Mouse (Mus musculus) urinary bladder, postnatal 14 days (tissue): ENCODE data around the gene Col23a1.

Experiments used
- DNase-seq: peaks from one replicate; pipeline ENCODE4 v3.0.0; 2021; ENCODE audit warnings: low spot score

Col23a1 gene

DNA sequence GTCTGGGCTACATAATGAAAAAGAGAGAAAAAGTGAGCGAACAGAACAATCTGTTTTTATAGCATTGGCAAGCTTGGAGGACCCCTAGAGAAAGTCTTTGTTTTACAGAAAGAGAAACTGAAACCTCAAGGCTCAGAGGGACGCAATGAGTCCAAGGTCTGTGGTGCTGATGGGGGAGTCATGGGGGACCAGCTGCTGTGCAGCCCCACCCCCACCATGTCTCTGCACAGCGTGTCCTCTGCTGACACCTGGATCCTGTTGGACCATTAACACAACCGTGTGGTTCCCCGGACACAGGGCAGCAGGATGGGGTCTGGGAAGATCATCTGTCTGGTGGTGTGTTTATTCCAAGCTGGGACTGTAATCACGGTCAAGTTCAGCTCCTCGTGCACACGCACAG lies 142.2 kb downstream of the Col23a1 start:
- no peak for DNase-seq

DNA sequence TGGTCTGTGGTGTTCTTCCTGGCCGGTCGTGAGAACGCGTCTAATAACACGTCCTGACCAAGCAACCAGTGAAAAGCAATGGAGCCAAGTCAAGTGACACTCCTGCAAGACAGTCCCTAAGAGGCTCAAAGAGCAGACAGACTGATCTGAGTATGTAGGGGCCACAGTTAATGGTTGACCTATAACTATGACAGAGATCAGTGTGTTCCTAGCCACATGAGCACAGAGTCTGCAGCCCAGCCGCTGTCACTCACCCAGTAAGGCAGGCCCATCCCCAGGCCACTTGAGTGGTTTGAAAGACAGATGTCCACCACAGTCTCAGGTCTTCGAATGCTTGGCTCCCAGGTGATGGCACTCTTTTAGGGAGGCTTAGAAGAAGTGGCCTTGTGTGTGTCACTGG lies 152.3 kb downstream of the Col23a1 start:
- no peak for DNase-seq

DNA sequence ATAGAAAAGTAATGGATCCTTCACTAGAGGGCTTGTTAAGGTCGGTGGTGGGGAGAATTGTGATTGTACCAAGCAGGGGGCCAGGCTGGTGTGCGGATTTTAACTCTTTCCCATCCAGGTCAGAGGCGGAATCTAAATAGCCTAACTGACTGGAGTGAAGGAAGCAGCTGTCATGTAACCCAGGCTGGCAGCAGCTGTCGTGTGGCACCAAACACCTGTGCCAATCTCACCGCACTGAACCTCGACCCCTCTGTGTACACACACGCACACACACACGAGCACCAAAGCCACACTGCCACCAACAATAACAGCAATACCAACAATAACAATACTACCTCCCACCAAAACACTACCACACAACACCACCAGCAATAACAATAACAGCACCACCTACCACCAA lies 152.9 kb downstream of the Col23a1 start:
- DNase-seq: no peak

DNA sequence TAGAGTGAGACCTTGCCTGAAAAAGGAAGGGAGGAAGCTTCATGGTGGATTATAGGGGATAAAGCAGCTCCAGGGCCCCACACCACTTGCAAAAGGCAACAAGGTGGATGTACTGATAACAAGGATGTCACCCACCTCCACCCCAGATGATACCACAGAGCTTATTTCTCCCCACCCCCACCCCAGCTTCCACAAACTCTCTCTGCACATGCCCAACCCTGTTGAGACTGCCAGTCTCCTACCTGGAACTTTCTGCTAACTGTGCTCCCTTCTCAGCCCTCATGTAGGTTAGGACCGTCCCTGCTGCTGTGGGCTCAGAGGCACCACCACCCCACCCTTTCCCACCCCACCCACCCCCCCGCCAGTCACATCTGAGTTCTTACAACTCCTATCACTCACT lies 154.1 kb downstream of the Col23a1 start:
- no peak for DNase-seq

DNA sequence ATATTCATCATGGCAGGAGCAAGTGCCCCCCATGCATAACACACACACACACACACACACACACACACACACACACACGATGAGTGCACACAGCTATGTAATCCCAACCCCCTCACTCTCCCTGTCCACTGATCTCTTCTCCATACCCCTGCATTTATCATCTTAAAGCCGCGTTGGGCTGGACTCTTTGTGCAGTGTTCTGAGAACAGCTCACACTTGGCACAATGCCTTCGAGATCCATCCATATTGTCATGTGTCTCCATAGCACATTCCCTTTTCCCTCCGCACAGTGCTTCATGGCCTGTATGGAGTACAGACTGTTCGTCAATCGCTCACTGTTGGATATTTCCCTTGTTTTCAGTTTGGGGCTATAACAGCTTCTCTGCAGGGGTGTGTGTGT lies 154.9 kb downstream of the Col23a1 start:
- no peak for DNase-seq

GRCm38 (mm10) chr11:51446711-51447425 lies 157.1 kb downstream of the Col23a1 start:
- DNase-seq: peak; percentile 42

- DNase-seq: no peak
Observed at GRCm38 (mm10) chr11:51448256-51448655, 158.5 kb downstream of the Col23a1 start.

GRCm38 (mm10) chr11:51448680-51449079 lies 159.0 kb downstream of the Col23a1 start:
- DNase-seq: no peak

GRCm38 (mm10) chr11:51449881-51450280 lies 160.2 kb downstream of the Col23a1 start:
- no peak for DNase-seq

DNA sequence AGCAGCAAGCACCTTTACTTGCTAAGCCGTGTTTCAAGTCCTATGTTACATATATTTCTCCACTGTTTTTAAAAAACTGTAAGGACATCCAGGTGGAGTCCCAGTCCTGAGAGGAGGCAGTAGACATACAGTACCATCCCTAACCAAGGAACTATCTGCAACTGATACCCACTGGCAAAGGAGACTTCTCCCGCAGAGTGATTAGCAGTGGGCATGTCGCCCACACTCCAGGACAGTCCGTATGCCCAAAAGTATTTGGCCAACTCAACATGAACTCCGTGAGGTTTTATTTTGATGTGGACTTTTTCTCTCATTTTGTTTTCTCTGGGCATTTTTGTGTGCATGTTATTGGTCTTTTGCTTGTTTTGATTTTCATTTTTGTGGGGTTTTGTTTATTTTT lies 161.6 kb downstream of the Col23a1 start:
- no peak for DNase-seq

DNA sequence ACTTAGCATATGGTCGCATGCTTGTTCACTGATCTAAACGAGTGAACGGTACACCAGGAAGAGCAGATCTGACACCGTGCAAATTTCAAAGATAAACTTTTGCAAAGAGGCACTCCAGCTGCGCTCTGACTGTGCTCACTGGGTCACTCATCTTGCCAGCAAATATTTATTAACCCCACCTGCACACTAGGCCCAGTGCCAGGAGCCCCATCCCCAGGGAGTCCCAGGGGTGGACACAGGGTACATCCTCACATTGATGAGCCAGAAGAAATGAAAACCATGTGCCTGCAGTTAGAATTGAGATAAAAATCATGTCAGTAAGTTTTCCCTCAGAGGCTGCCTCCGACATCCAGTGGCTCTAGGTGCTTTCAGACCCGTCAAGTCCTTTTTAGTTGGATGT lies 162.2 kb downstream of the Col23a1 start:
- DNase-seq: no peak

DNA sequence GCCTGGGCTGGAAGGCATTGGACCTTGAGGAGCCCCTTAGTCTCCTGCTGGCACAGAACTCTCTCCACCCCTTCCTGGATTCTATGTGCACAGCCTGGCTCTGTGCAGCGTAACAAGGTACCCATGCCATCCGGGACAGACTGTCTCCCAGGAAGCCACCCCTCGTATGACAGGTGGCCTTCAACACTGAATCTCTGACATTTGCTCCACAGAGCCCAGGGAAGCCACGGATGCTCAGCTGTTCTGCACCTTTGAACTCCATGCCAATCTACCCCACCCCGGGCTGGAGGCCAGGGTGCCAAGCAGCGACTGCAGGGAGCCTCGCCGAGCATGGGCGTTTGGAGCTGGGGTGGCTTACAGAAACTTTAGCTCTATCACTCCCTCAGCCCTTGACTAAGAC lies 164.0 kb downstream of the Col23a1 start:
- no peak for DNase-seq

DNA sequence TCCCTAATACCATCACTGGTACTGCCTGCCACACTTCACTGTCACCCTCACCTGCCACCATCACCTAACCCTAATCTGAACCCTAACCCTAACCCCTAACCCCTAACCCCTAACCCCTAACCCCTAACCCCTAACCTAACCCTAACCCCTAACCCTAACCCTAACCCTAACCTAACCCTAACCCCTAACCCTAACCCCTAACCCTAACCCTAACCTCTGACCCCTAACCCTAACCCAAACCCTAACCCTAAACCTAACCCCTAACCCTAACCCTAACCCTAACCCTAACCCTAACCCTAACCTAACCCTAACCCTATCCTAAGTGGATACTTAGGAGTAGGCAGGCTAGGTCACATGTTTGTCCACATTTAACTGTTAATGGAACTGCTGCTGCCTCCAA lies 165.8 kb downstream of the Col23a1 start:
- DNase-seq: no peak

- no peak for DNase-seq
Observed at GRCm38 (mm10) chr11:51457624-51458023, 167.9 kb downstream of the Col23a1 start.

GRCm38 (mm10) chr11:51458649-51459048 lies 168.9 kb downstream of the Col23a1 start:
- no peak for DNase-seq

GRCm38 (mm10) chr11:51459569-51460043 lies 169.9 kb downstream of the Col23a1 start:
- no peak for DNase-seq

- DNase-seq: no peak
Observed at GRCm38 (mm10) chr11:51468737-51469136, 179.0 kb downstream of the Col23a1 start.

DNA sequence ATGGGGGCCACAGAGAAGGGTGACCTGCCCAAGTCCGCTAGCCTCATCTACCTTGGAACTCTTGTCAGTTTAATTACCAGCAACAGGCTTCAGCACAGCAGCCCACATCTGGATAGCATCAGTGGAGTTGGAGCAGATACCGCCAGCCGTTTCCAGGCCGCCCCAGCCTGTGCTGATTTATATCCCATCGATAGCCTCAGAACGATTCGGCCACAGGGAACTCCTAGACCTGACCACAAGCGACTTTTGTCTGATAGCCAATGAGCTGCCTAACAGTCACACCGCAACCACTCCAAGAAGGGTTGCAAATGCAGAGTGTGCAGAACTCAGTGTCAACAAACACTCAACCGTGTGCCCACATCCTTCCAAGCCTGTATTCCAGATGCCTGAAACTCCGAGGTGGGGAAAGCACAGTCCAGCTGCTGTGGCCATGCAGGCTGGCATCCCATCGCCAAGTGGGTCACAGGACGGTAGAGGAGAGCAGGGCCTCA lies 179.7 kb downstream of the Col23a1 start:
- DNase-seq: no peak

GRCm38 (mm10) chr11:51470383-51471144 lies 180.8 kb downstream of the Col23a1 start:
- no peak for DNase-seq

GRCm38 (mm10) chr11:51473686-51474085 lies 184.0 kb downstream of the Col23a1 start:
- DNase-seq: no peak

GRCm38 (mm10) chr11:51476543-51476942 lies 186.8 kb downstream of the Col23a1 start:
- DNase-seq: no peak

GRCm38 (mm10) chr11:51477571-51477970 lies 187.9 kb downstream of the Col23a1 start:
- DNase-seq: no peak

GRCm38 (mm10) chr11:51482251-51482650 lies 192.5 kb downstream of the Col23a1 start:
- no peak for DNase-seq
